Comparison of ENCODE assay signal across 26 mouse cellular contexts in the genomic region with DNA sequence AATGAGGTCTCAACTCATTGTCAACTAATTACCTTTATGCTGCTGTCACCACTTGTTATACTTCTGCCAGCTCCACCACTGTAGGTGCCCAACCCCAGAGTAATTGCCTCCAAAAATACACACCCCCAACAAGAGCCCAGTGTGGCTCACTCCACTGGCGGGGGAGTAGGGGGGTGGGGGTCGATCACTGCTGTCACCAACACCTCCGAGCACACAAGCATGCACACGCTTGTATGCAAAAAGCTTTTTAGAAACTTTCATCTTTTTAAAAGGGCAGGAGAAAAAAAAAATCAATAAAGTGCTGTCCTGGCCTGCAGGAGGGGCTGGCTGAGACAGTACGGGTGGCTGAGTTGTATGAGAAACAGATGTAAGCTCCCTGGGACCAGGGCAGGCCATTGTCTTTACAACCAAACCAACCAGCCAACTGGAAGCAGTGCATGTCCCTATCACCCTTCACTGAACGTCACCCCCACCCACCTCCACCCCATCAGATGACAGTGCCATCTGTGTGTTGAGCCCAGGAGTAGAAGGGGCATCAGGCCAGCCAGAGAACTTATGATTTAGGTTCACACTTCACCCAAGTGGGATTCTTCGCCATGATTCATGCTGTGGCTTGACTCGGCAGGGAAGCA. TPM values are rescaled to one million over a fixed set of nuclear protein-coding genes. Genes with fewer than 3 reads are reported as not detected.
DNase-seq lines count a peak whose midpoint lies in the region; ATAC-seq lines count a peak whose summit lies in the region.
"Had no signal": no experiment of that assay in that cellular context is flagged by ENCODE, and none has a peak within 500 bp of the region (broad histone marks: within the 10 kb centered on the region; RNA-seq: fewer than 3 reads in every experiment).

No protein-coding gene starts in this region.

- H3K36me3 ChIP-seq in heart, embryonic 10.5 days: no peaks in the 10 kb centered on the region
- no peaks in the 10 kb centered on the region for H3K36me3 ChIP-seq in heart, embryonic 12.5 days
- no peaks in the 10 kb centered on the region for H3K36me3 ChIP-seq in embryonic facial prominence, embryonic 11.5 days (replicated peaks; ENCODE audit: control insufficient read depth, insufficient read depth, low read depth, low read length)
- H3K36me3 ChIP-seq: embryonic facial prominence, embryonic 12.5 days; heart, embryonic 15.5 days; limb, embryonic 13.5 days; liver, embryonic 12.5 days; midbrain, embryonic 13.5 days had no signal

- H3K4me3 ChIP-seq in heart, embryonic 10.5 days: no peak overlapping the region
- H3K4me3 ChIP-seq in heart, embryonic 12.5 days: no peak overlapping the region
- H3K4me3 ChIP-seq in embryonic facial prominence, embryonic 11.5 days (ENCODE audit: low read depth, low read length): no peak overlapping the region
- H3K4me3 ChIP-seq: embryonic facial prominence, embryonic 12.5 days; heart, embryonic 15.5 days; layer of hippocampus, adult 2 months; limb, embryonic 13.5 days; liver, embryonic 12.5 days; midbrain, embryonic 13.5 days had no signal

- no peaks in the 10 kb centered on the region for H3K9me3 ChIP-seq in heart, embryonic 10.5 days
- no peaks in the 10 kb centered on the region for H3K9me3 ChIP-seq in heart, embryonic 12.5 days (replicated peaks)
- no peaks in the 10 kb centered on the region for H3K9me3 ChIP-seq in embryonic facial prominence, embryonic 11.5 days (replicated peaks; ENCODE audit: control insufficient read depth, low read length)
- H3K9me3 ChIP-seq: embryonic facial prominence, embryonic 12.5 days; heart, embryonic 15.5 days; limb, embryonic 13.5 days; liver, embryonic 12.5 days; midbrain, embryonic 13.5 days had no signal

- H3K4me2 ChIP-seq in heart, embryonic 12.5 days: no peak overlapping the region
- no peak overlapping the region for H3K4me2 ChIP-seq in embryonic facial prominence, embryonic 11.5 days (ENCODE audit: low read depth, low read length)
- H3K4me2 ChIP-seq: embryonic facial prominence, embryonic 12.5 days; heart, embryonic 15.5 days; hindbrain, embryonic 14.5 days; limb, embryonic 13.5 days; liver, embryonic 12.5 days; midbrain, embryonic 13.5 days had no signal

- peaks cover 4% of the 10 kb centered on the region; the same call in 1 of the 2 replicates for H3K27me3 ChIP-seq in heart, embryonic 10.5 days (ENCODE audit: insufficient read depth, poor library complexity, severe bottlenecking)
- no peaks in the 10 kb centered on the region for H3K27me3 ChIP-seq in heart, embryonic 12.5 days (replicated peaks)
- H3K27me3 ChIP-seq in embryonic facial prominence, embryonic 11.5 days (ENCODE audit: control insufficient read depth, insufficient read depth, low read length): no peaks in the 10 kb centered on the region
- H3K27me3 ChIP-seq: embryonic facial prominence, embryonic 12.5 days; midbrain, embryonic 13.5 days had no signal

- H3K4me1 ChIP-seq in heart, embryonic 10.5 days: peaks cover 7% of the 10 kb centered on the region; the same call in 1 of the 2 replicates
- H3K4me1 ChIP-seq in heart, embryonic 12.5 days (replicated peaks): peaks cover 3% of the 10 kb centered on the region; the same call in 1 of the 2 replicates
- H3K4me1 ChIP-seq in embryonic facial prominence, embryonic 11.5 days (ENCODE audit: control insufficient read depth, insufficient read depth, low read length): peaks cover 9% of the 10 kb centered on the region
- H3K4me1 ChIP-seq: heart, embryonic 15.5 days; liver, embryonic 12.5 days; midbrain, embryonic 13.5 days had no signal

- no peak for ATAC-seq in heart, embryonic 12.5 days (ENCODE audit: insufficient number of reproducible peaks, low FRiP score)
- ATAC-seq in embryonic facial prominence, embryonic 11.5 days (replicated peaks; ENCODE audit: insufficient number of reproducible peaks, low FRiP score, low TSS enrichment, low read depth): no peak
- ATAC-seq: forebrain, embryonic 14.5 days; liver, embryonic 12.5 days; midbrain, embryonic 13.5 days had no signal

- DNase-seq in cerebellum, postnatal 10 days: peak; percentile 15 to 26
- DNase-seq in cerebellum, postnatal 14 days: no peak
- no peak for DNase-seq in heart, embryonic 10.5 days (ENCODE audit: low spot score)
- DNase-seq in embryonic facial prominence, embryonic 11.5 days (ENCODE audit: low spot score): peak; percentile 50
- no peak for DNase-seq in urinary bladder, postnatal 10 days (ENCODE audit: low spot score)
- DNase-seq in frontal cortex, postnatal 25 days (ENCODE audit: low spot score in 2 of 2): no peak
- DNase-seq: adrenal gland, postnatal 36 days; cerebellum, adult 11-12 months; cerebellum, postnatal 25 days; gastrocnemius, postnatal 10 days; heart, adult 18-20 months; heart, postnatal 36 days; kidney, adult 8-10 months; kidney, postnatal 10 days; lung, adult 18-20 months; right cerebral cortex, postnatal 4 days; thymus, postnatal 14 days had no signal

- 0 out of 2 replicates have a peak overlapping the region, but pooled peaks have one; percentile 36 for H3K27ac ChIP-seq in heart, embryonic 10.5 days
- no peak overlapping the region for H3K27ac ChIP-seq in heart, embryonic 12.5 days (ENCODE audit: poor library complexity, severe bottlenecking)
- no peak overlapping the region; the same call in 1 of the 2 replicates for H3K27ac ChIP-seq in embryonic facial prominence, embryonic 11.5 days (replicated peaks; ENCODE audit: low read depth, low read length)
- H3K27ac ChIP-seq: embryonic facial prominence, embryonic 12.5 days; heart, embryonic 15.5 days; hindbrain, embryonic 14.5 days; layer of hippocampus, adult 2 months; limb, embryonic 13.5 days; liver, embryonic 12.5 days; midbrain, embryonic 13.5 days had no signal

- 70% methylated on average over 8 of the region's 8 CpGs for WGBS in heart, embryonic 10.5 days
- 64% methylated on average over 8 of the region's 8 CpGs for WGBS in heart, embryonic 12.5 days
- WGBS in embryonic facial prominence, embryonic 11.5 days: 30% methylated on average over 8 of the region's 8 CpGs

- H3K9ac ChIP-seq in heart, embryonic 12.5 days: no peak overlapping the region
- H3K9ac ChIP-seq in embryonic facial prominence, embryonic 11.5 days (replicated peaks; ENCODE audit: low read length): no peak overlapping the region
- H3K9ac ChIP-seq: embryonic facial prominence, embryonic 12.5 days; heart, embryonic 15.5 days; hindbrain, embryonic 14.5 days; limb, embryonic 13.5 days; liver, embryonic 12.5 days; midbrain, embryonic 13.5 days had no signal

RNA-seq across cellular contexts. Expression of a gene that starts 20.8 kb away (rescaled TPM):
- 0.30 and 2.4 TPM in 2 replicates for polyA plus RNA-seq in heart, embryonic 10.5 days (2016; fragmentation: Nextera tagmentation; extraction: Ambion mirVana)
- polyA plus RNA-seq in heart, embryonic 12.5 days (2016; fragmentation: Nextera tagmentation; extraction: Ambion mirVana): 0.18 and 0.36 TPM in 2 replicates
- 10.3 and 11.2 TPM in 2 replicates for polyA plus RNA-seq in embryonic facial prominence, embryonic 11.5 days (2014; fragmentation: Nextera tagmentation; extraction: Ambion mirVana)

RNA-seq across cellular contexts. Expression of a gene that starts 59.2 kb away (rescaled TPM):
- polyA plus RNA-seq in heart, embryonic 10.5 days (2016; fragmentation: Nextera tagmentation; extraction: Ambion mirVana): 15.8 and 16.9 TPM in 2 replicates
- 19.5 and 20.0 TPM in 2 replicates for polyA plus RNA-seq in heart, embryonic 12.5 days (2016; fragmentation: Nextera tagmentation; extraction: Ambion mirVana)
- polyA plus RNA-seq in embryonic facial prominence, embryonic 11.5 days (2014; fragmentation: Nextera tagmentation; extraction: Ambion mirVana): 11.6 TPM in 2 replicates

Comparison
In these comparisons a context has a peak if more than half of its experiments do, and no peak if none do; other contexts are left out.
1. DNase-seq: peak in cerebellum, postnatal 10 days (2 of 2) and embryonic facial prominence, embryonic 11.5 days (single experiment); none in cerebellum, postnatal 14 days (0 of 2), heart, embryonic 10.5 days (single experiment), urinary bladder, postnatal 10 days (single experiment) and frontal cortex, postnatal 25 days (0 of 2).